Mouse (Mus musculus) stomach, postnatal 0 days (tissue): Measurements from ENCODE around the gene Adh4.

Experiments
- CTCF ChIP-seq: IDR thresholded peaks from 2 replicates; pipeline ENCODE4 v1.5.1; 2016; ENCODE audit warnings: antibody characterized with exemption, low read depth, mild to moderate bottlenecking, moderate library complexity
- EP300 ChIP-seq: optimal IDR thresholded peaks from 2 replicates; pipeline ENCODE3; 2016; ENCODE audit warnings: antibody characterized with exemption

DNA sequence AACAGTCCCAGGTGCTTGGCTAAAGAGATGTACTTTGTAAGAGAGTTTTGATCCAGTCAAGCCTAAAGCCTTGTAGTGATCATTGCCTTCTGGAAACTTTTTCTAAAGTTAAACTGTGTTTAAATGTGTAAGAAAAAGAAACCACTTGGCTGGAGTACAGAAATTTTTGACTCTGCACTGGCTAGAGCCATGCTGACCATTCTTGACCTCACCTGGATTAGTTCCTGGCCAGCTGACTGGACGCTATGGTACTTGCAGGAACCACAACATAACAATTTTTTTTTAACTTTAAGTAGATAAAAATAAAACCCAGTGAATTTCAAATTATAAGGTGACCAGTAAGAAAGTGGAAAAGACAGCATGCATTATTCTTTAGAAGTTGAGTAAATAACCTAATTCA is 45.7 kb upstream of the Adh4 start:
- TF ChIP-seq CTCF (no peak), EP300 (no peak)
